Mouse (Mus musculus) hindbrain, embryonic 13.5 days (tissue): ENCODE results near the gene Lpcat2. TPM values are rescaled to one million over a fixed set of nuclear protein-coding genes. Genes with fewer than 3 reads are reported as not detected.

Source experiments
- ATAC-seq: fragments of 200-750 bp; cut with Nextera tagmentation; 2 replicates; pipeline ENCODE4 v1.8.0; 2017; ENCODE audit warnings: moderate TSS enrichment; ENCODE audit not compliant: low FRiP score
- H3K27ac ChIP-seq: fragments of 300-500 bp; sonication (generic); 2 replicates; pipeline ENCODE4 v1.5.1; 2015; ENCODE audit warnings: inconsistent platforms, mild to moderate bottlenecking, moderate library complexity
- H3K27me3 ChIP-seq: fragments of 300-500 bp; sonication (generic); 2 replicates; pipeline ENCODE4 v1.6.1; 2015; ENCODE audit warnings: mild to moderate bottlenecking, inconsistent platforms
- H3K36me3 ChIP-seq: fragments of 300-500 bp; sonication (generic); 2 replicates; pipeline ENCODE4 v1.6.1; 2015; ENCODE audit warnings: mild to moderate bottlenecking, inconsistent platforms
- H3K4me1 ChIP-seq: fragments of 300-500 bp; sonication (generic); replicated peaks from 2 replicates; pipeline ENCODE4 v1.6.1; 2015; ENCODE audit warnings: inconsistent platforms
- H3K4me2 ChIP-seq: fragments of 300-500 bp; sonication (generic); 2 replicates; pipeline ENCODE4 v1.6.1; 2015; ENCODE audit warnings: inconsistent platforms, mild to moderate bottlenecking, moderate library complexity
- H3K4me3 ChIP-seq: fragments of 300-500 bp; sonication (generic); 2 replicates; pipeline ENCODE4 v1.5.1; 2015; ENCODE audit warnings: mild to moderate bottlenecking, inconsistent platforms
- H3K9ac ChIP-seq: fragments of 300-500 bp; sonication (generic); 2 replicates; pipeline ENCODE4 v1.6.1; 2015; ENCODE audit warnings: mild to moderate bottlenecking, inconsistent platforms
- H3K9me3 ChIP-seq: fragments of 300-500 bp; sonication (generic); 2 replicates; pipeline ENCODE4 v1.6.1; 2016; ENCODE audit warnings: inconsistent platforms
- WGBS: fragments of 180-500 bp; shearing (Covaris S2); methylation state at CpG from one replicate; pipeline ENCODE4 v1.1.7; 2015; 5-methylcytosine and 5-hydroxymethylcytosine counted together
- polyA plus RNA-seq: library from polyadenylated mRNA; unstranded; fragments of >200 nt; fragmentation: Nextera tagmentation; extraction: Ambion mirVana; gene quantifications from 2 replicates; pipeline ENCODE4 v1.2.1, GENCODE M21; 2015

Gene Lpcat2
- polyA plus RNA-seq, 1 experiment from 2014 or later = 11.3 TPM

- Histone ChIP-seq H3K4me1 (no peaks in the 10 kb centered on the region), H3K36me3 (0 out of 2 replicates have a peak, but pooled peaks cover 8% of the 10 kb centered on the region), H3K9me3 (no peaks in the 10 kb centered on the region), H3K9ac (no peak overlapping the region), H3K4me2 (no peak overlapping the region), H3K4me3 (no peak overlapping the region), H3K27me3 (no peaks in the 10 kb centered on the region), H3K27ac (no peak overlapping the region)
- ATAC-seq = no peak
- WGBS = 85% methylated on average over 11 of the region's 11 CpGs
Measured at GRCm38 (mm10) chr8:92834786-92835500, 20.2 kb upstream of the Lpcat2 start.

- no peaks in the 10 kb centered on the region for H3K9me3 ChIP-seq
- no peaks in the 10 kb centered on the region for H3K4me1 ChIP-seq
- H3K27me3 ChIP-seq = no peaks in the 10 kb centered on the region
- H3K9ac ChIP-seq = no peak overlapping the region
- no peak overlapping the region for H3K27ac ChIP-seq
- 95% methylated on average over 11 of the region's 11 CpGs for WGBS
- H3K36me3 ChIP-seq = peaks cover 14% of the 10 kb centered on the region; the same call in 1 of the 2 replicates
- H3K4me3 ChIP-seq = no peak overlapping the region
- no peak overlapping the region for H3K4me2 ChIP-seq
- ATAC-seq = no peak
Measured at GRCm38 (mm10) chr8:92835901-92836300, 19.2 kb upstream of the Lpcat2 start.

GRCm38 (mm10) chr8:92838616-92839015, 16.5 kb upstream of the Lpcat2 start:
- Histone ChIP-seq H3K9ac (no peak overlapping the region), H3K4me3 (no peak overlapping the region), H3K27ac (no peak overlapping the region), H3K4me2 (no peak overlapping the region), H3K27me3 (no peaks in the 10 kb centered on the region), H3K9me3 (no peaks in the 10 kb centered on the region), H3K4me1 (no peaks in the 10 kb centered on the region), H3K36me3 (peaks cover 14% of the 10 kb centered on the region; the same call in 1 of the 2 replicates)
- WGBS = 78% methylated on average over 3 of the region's 3 CpGs
- no peak for ATAC-seq

- 97% methylated on average over 8 of the region's 8 CpGs for WGBS
- Histone ChIP-seq H3K4me2 (no peak overlapping the region), H3K9ac (no peak overlapping the region), H3K9me3 (no peaks in the 10 kb centered on the region), H3K36me3 (peaks cover 19% of the 10 kb centered on the region), H3K27ac (no peak overlapping the region), H3K4me3 (no peak overlapping the region), H3K4me1 (no peaks in the 10 kb centered on the region), H3K27me3 (no peaks in the 10 kb centered on the region)
- no peak for ATAC-seq
Measured at GRCm38 (mm10) chr8:92839161-92839560, 16.0 kb upstream of the Lpcat2 start.

GRCm38 (mm10) chr8:92839876-92840275, 15.3 kb upstream of the Lpcat2 start:
- H3K4me3 ChIP-seq = no peak overlapping the region
- H3K9ac ChIP-seq = no peak overlapping the region

GRCm38 (mm10) chr8:92846684-92847083, 8.5 kb upstream of the Lpcat2 start:
- no peaks in the 10 kb centered on the region for H3K9me3 ChIP-seq
- H3K27me3 ChIP-seq = no peaks in the 10 kb centered on the region
- H3K4me1 ChIP-seq = peaks cover 36% of the 10 kb centered on the region
- peak overlapping the region; percentile 64 for H3K27ac ChIP-seq
- H3K4me2 ChIP-seq = no peak overlapping the region
- ATAC-seq = peak; percentile 53; the same call in 1 of the 2 replicates
- no peak overlapping the region for H3K4me3 ChIP-seq
- no peak overlapping the region for H3K9ac ChIP-seq
- 33% methylated on average over 3 of the region's 3 CpGs for WGBS
- H3K36me3 ChIP-seq = peaks cover 5% of the 10 kb centered on the region; the same call in 1 of the 2 replicates

More at GRCm38 (mm10) chr8:92839876-92840275, 15.3 kb upstream of the Lpcat2 start:
- Histone ChIP-seq H3K9me3 (no peaks in the 10 kb centered on the region), H3K27ac (no peak overlapping the region), H3K27me3 (no peaks in the 10 kb centered on the region), H3K36me3 (peaks cover 19% of the 10 kb centered on the region), H3K4me2 (no peak overlapping the region), H3K4me1 (no peaks in the 10 kb centered on the region)
- 95% methylated on average over 7 of the region's 7 CpGs for WGBS
- ATAC-seq = no peak

- Histone ChIP-seq H3K27ac (peak overlapping the region; percentile 64), H3K4me3 (no peak overlapping the region), H3K36me3 (peaks cover 5% of the 10 kb centered on the region; the same call in 1 of the 2 replicates), H3K9ac (peak overlapping the region; percentile 25; the same call in 1 of the 2 replicates), H3K27me3 (0 out of 2 replicates have a peak, but pooled peaks cover 1% of the 10 kb centered on the region), H3K9me3 (no peaks in the 10 kb centered on the region), H3K4me2 (no peak overlapping the region), H3K4me1 (peaks cover 36% of the 10 kb centered on the region)
- WGBS = 39% methylated on average over 9 of the region's 9 CpGs
- peak; percentile 60; the same call in 1 of the 2 replicates for ATAC-seq
Measured at GRCm38 (mm10) chr8:92847299-92847698, 7.8 kb upstream of the Lpcat2 start.

- Histone ChIP-seq H3K4me1 (peaks cover 49% of the 10 kb centered on the region), H3K9me3 (no peaks in the 10 kb centered on the region), H3K36me3 (no peaks in the 10 kb centered on the region), H3K27ac (no peak overlapping the region), H3K4me3 (no peak overlapping the region), H3K4me2 (no peak overlapping the region), H3K27me3 (peaks cover 12% of the 10 kb centered on the region; the same call in 1 of the 2 replicates), H3K9ac (no peak overlapping the region)
- 44% methylated on average over 6 of the region's 6 CpGs for WGBS
- no peak for ATAC-seq
Measured at GRCm38 (mm10) chr8:92849261-92849660, 5.9 kb upstream of the Lpcat2 start.

GRCm38 (mm10) chr8:92850239-92850638, 4.9 kb upstream of the Lpcat2 start:
- H3K4me1 ChIP-seq = peaks cover 49% of the 10 kb centered on the region
- peak overlapping the region; percentile 62 for H3K27ac ChIP-seq
- no peak overlapping the region for H3K9ac ChIP-seq
- peaks cover 18% of the 10 kb centered on the region; the same call in 1 of the 2 replicates for H3K27me3 ChIP-seq
- peak; percentile 59; the same call in 1 of the 2 replicates for ATAC-seq
- no peak overlapping the region for H3K4me2 ChIP-seq
- no peaks in the 10 kb centered on the region for H3K36me3 ChIP-seq
- no peaks in the 10 kb centered on the region for H3K9me3 ChIP-seq
- 58% methylated on average over 4 of the region's 4 CpGs for WGBS
- no peak overlapping the region for H3K4me3 ChIP-seq

GRCm38 (mm10) chr8:92851381-92851780, 3.8 kb upstream of the Lpcat2 start:
- 94% methylated on average over 3 of the region's 3 CpGs for WGBS
- Histone ChIP-seq H3K36me3 (no peaks in the 10 kb centered on the region), H3K27me3 (peaks cover 21% of the 10 kb centered on the region), H3K4me3 (no peak overlapping the region), H3K9ac (no peak overlapping the region), H3K9me3 (no peaks in the 10 kb centered on the region), H3K27ac (no peak overlapping the region), H3K4me2 (no peak overlapping the region), H3K4me1 (peaks cover 51% of the 10 kb centered on the region)
- ATAC-seq = no peak

GRCm38 (mm10) chr8:92853188-92853983, 1.8 kb upstream of the Lpcat2 start:
- Histone ChIP-seq H3K4me3 (no peak overlapping the region), H3K27ac (no peak overlapping the region; the same call in 1 of the 2 replicates), H3K27me3 (peaks cover 24% of the 10 kb centered on the region), H3K4me1 (peaks cover 35% of the 10 kb centered on the region), H3K4me2 (no peak overlapping the region), H3K9me3 (no peaks in the 10 kb centered on the region), H3K9ac (no peak overlapping the region), H3K36me3 (no peaks in the 10 kb centered on the region)
- ATAC-seq = no peak
- WGBS = 53% methylated on average over 18 of the region's 18 CpGs

GRCm38 (mm10) chr8:92854673-92855072, 466 bp upstream of the Lpcat2 start:
- Histone ChIP-seq H3K4me2 (peak overlapping the region; percentile 73), H3K27ac (no peak overlapping the region), H3K9me3 (no peaks in the 10 kb centered on the region), H3K9ac (no peak overlapping the region), H3K27me3 (peaks cover 24% of the 10 kb centered on the region), H3K4me3 (peak overlapping the region; percentile 67), H3K4me1 (peaks cover 31% of the 10 kb centered on the region), H3K36me3 (no peaks in the 10 kb centered on the region)
- no peak for ATAC-seq
- WGBS = 87% methylated on average over 3 of the region's 3 CpGs
